Mouse (Mus musculus) lung, adult 2 months (tissue): ENCODE data around the gene Zfp609.

ENCODE experiments used
- CTCF ChIP-seq: fragments of 200-500 bp; IDR thresholded peaks from 2 replicates; pipeline ENCODE4 v1.5.1; 2011; ENCODE audit warnings: mild to moderate bottlenecking, low read length, control low read depth; ENCODE audit not compliant: insufficient read depth
- POLR2A ChIP-seq: fragments of 200-500 bp; IDR thresholded peaks from 2 replicates; pipeline ENCODE4 v1.6.1; 2011; ENCODE audit warnings: low read depth, mild to moderate bottlenecking, control low read depth, low read length, borderline replicate concordance; ENCODE audit errors: extremely low read depth

DNA sequence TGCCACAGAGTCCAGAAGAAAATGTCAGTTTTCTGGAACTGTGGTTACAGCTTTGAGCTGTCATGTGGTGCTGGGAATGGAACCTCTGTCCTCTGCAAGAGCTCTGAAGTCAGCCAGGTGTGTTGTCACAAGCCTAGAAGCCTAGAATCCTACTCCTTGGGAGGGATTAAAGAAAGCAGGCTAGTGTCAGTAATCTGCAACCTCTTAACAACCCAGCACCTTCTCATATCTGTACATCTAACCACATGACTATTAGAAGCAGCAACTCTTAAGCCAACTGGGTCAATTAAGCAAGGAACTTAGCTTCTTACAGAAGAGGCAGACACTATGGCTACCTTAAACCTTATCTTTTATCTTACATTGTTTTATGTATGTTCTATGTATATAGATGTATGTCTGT is 9.6 kb upstream of the Zfp609 start:
- TF ChIP-seq CTCF (no peak), POLR2A (no peak)
